Mouse (Mus musculus) hindbrain, embryonic 12.5 days (tissue): ENCODE measurements around the gene Zdhhc8. TPM values are rescaled to one million over a fixed set of nuclear protein-coding genes. Genes with fewer than 3 reads are reported as not detected.
A peak's percentile ranks its signal among the peaks of the same experiment; 100 is the strongest.

ENCODE experiments used
- ATAC-seq: fragments of 200-750 bp; cut with Nextera tagmentation; 2 replicates; pipeline ENCODE4 v1.8.0; 2017; ENCODE audit warnings: moderate TSS enrichment; ENCODE audit not compliant: low FRiP score
- H3K27ac ChIP-seq: fragments of 300-500 bp; sonication (generic); 2 replicates; pipeline ENCODE4 v1.5.1; 2016; ENCODE audit warnings: mild to moderate bottlenecking
- H3K27me3 ChIP-seq: fragments of 300-500 bp; sonication (generic); 2 replicates; pipeline ENCODE4 v1.6.1; 2016; ENCODE audit warnings: mild to moderate bottlenecking
- H3K36me3 ChIP-seq: fragments of 300-500 bp; sonication (generic); 2 replicates; pipeline ENCODE4 v1.6.1; 2016; ENCODE audit warnings: mild to moderate bottlenecking
- H3K4me1 ChIP-seq: fragments of 300-500 bp; sonication (generic); 2 replicates; pipeline ENCODE4 v1.6.1; 2016
- H3K4me2 ChIP-seq: fragments of 300-500 bp; sonication (generic); replicated peaks from 2 replicates; pipeline ENCODE4 v1.6.1; 2016; ENCODE audit warnings: mild to moderate bottlenecking
- H3K4me3 ChIP-seq: fragments of 300-500 bp; sonication (generic); 2 replicates; pipeline ENCODE4 v1.5.1; 2016; ENCODE audit warnings: mild to moderate bottlenecking
- H3K9ac ChIP-seq: fragments of 300-500 bp; sonication (generic); 2 replicates; pipeline ENCODE4 v1.6.1; 2016; ENCODE audit warnings: mild to moderate bottlenecking, moderate library complexity
- H3K9me3 ChIP-seq: fragments of 300-500 bp; sonication (generic); replicated peaks from 2 replicates; pipeline ENCODE4 v1.6.1; 2016; ENCODE audit warnings: mild to moderate bottlenecking
- WGBS: fragments of 180-500 bp; shearing (Covaris S2); methylation state at CpG from one replicate; pipeline ENCODE4 v1.1.7; 2016; 5-methylcytosine and 5-hydroxymethylcytosine counted together
- polyA plus RNA-seq: library from polyadenylated mRNA; unstranded; fragments of >200 nt; fragmentation: Nextera tagmentation; extraction: Ambion mirVana; gene quantifications from 2 replicates; pipeline ENCODE4 v1.2.1, GENCODE M21; 2016

Zdhhc8 gene
- polyA plus RNA-seq, 1 experiment from 2014 or later, result 19.4 TPM

GRCm38 (mm10) chr16:18247521-18248399 is 12.8 kb upstream of the Zdhhc8 start:
- peak overlapping the region; percentile 88 for H3K4me2 ChIP-seq
- peaks cover 63% of the 10 kb centered on the region for H3K36me3 ChIP-seq
- no peaks in the 10 kb centered on the region for H3K9me3 ChIP-seq
- no peaks in the 10 kb centered on the region for H3K27me3 ChIP-seq
- peak overlapping the region; percentile 89 for H3K9ac ChIP-seq
- peaks cover 38% of the 10 kb centered on the region for H3K4me1 ChIP-seq
- peak; percentile 9 for ATAC-seq
- under 1% methylated on average over 33 of the region's 33 CpGs for WGBS
- H3K4me3 ChIP-seq, result peak overlapping the region; percentile 86
- H3K27ac ChIP-seq, result peak overlapping the region; percentile 92

GRCm38 (mm10) chr16:18241581-18241980 is 6.6 kb upstream of the Zdhhc8 start:
- Histone ChIP-seq H3K9me3 (no peaks in the 10 kb centered on the region), H3K36me3 (peaks cover 86% of the 10 kb centered on the region), H3K27ac (no peak overlapping the region), H3K4me2 (no peak overlapping the region), H3K4me1 (peaks cover 5% of the 10 kb centered on the region), H3K4me3 (no peak overlapping the region), H3K9ac (no peak overlapping the region), H3K27me3 (no peaks in the 10 kb centered on the region)
- ATAC-seq, result no peak
- WGBS, result 93% methylated on average over 10 of the region's 10 CpGs

GRCm38 (mm10) chr16:18236676-18237501 is 2.0 kb upstream of the Zdhhc8 start:
- Histone ChIP-seq H3K4me1 (peaks cover 26% of the 10 kb centered on the region), H3K27ac (0 out of 2 replicates have a peak overlapping the region, but pooled peaks have one; percentile 92), H3K27me3 (no peaks in the 10 kb centered on the region), H3K4me3 (no peak overlapping the region), H3K4me2 (no peak overlapping the region), H3K36me3 (peaks cover 40% of the 10 kb centered on the region), H3K9ac (peak overlapping the region; percentile 97; the same call in 1 of the 2 replicates), H3K9me3 (no peaks in the 10 kb centered on the region)
- no peak for ATAC-seq
- 83% methylated on average over 7 of the region's 7 CpGs for WGBS

- Histone ChIP-seq H3K4me2 (peak overlapping the region; percentile 78), H3K9ac (peak overlapping the region; percentile 97), H3K27ac (peak overlapping the region; percentile 92), H3K36me3 (peaks cover 26% of the 10 kb centered on the region), H3K4me1 (peaks cover 26% of the 10 kb centered on the region), H3K27me3 (no peaks in the 10 kb centered on the region), H3K9me3 (no peaks in the 10 kb centered on the region), H3K4me3 (peak overlapping the region; percentile 87)
- ATAC-seq, result peak; percentile 79
- WGBS, result 3% methylated on average over 19 of the region's 19 CpGs
These were observed 591 bp upstream of the Zdhhc8 start for GRCm38 (mm10) chr16:18235389-18236065.

- 24% methylated on average over 13 of the region's 13 CpGs for WGBS
- Histone ChIP-seq H3K4me1 (peaks cover 39% of the 10 kb centered on the region), H3K36me3 (peaks cover 14% of the 10 kb centered on the region), H3K4me2 (peak overlapping the region; percentile 78), H3K27me3 (no peaks in the 10 kb centered on the region), H3K9ac (peak overlapping the region; percentile 97), H3K9me3 (no peaks in the 10 kb centered on the region), H3K27ac (peak overlapping the region; percentile 92; the same call in 1 of the 2 replicates), H3K4me3 (peak overlapping the region; percentile 87)
- peak; percentile 24; the same call in 1 of the 2 replicates for ATAC-seq
These were observed 841 bp downstream of the Zdhhc8 start for GRCm38 (mm10) chr16:18233919-18234670.

- ATAC-seq, result no peak
- Histone ChIP-seq H3K4me3 (peak overlapping the region; percentile 87; the same call in 1 of the 2 replicates), H3K36me3 (peaks cover 8% of the 10 kb centered on the region; the same call in 1 of the 2 replicates), H3K9ac (0 out of 2 replicates have a peak overlapping the region, but pooled peaks have one; percentile 97), H3K4me1 (peaks cover 40% of the 10 kb centered on the region), H3K27me3 (no peaks in the 10 kb centered on the region), H3K9me3 (no peaks in the 10 kb centered on the region), H3K27ac (no peak overlapping the region), H3K4me2 (peak overlapping the region; percentile 78)
- 71% methylated on average over 1 of the region's 1 CpGs for WGBS
These were observed 1.5 kb downstream of the Zdhhc8 start for GRCm38 (mm10) chr16:18233451-18233850.

- Histone ChIP-seq H3K9ac (no peak overlapping the region), H3K9me3 (no peaks in the 10 kb centered on the region), H3K27me3 (no peaks in the 10 kb centered on the region), H3K36me3 (peaks cover 19% of the 10 kb centered on the region), H3K27ac (no peak overlapping the region), H3K4me1 (peaks cover 38% of the 10 kb centered on the region), H3K4me2 (no peak overlapping the region), H3K4me3 (no peak overlapping the region)
- no peak for ATAC-seq
- 89% methylated on average over 4 of the region's 4 CpGs for WGBS
These were observed 3.5 kb downstream of the Zdhhc8 start for GRCm38 (mm10) chr16:18231451-18231850.

- H3K36me3 ChIP-seq, result peaks cover 23% of the 10 kb centered on the region
- H3K4me3 ChIP-seq, result no peak overlapping the region
- no peaks in the 10 kb centered on the region for H3K9me3 ChIP-seq
- WGBS, result 83% methylated on average over 3 of the region's 3 CpGs
- no peak for ATAC-seq
- peaks cover 34% of the 10 kb centered on the region for H3K4me1 ChIP-seq
- no peak overlapping the region for H3K9ac ChIP-seq
- H3K27me3 ChIP-seq, result no peaks in the 10 kb centered on the region
- H3K27ac ChIP-seq, result no peak overlapping the region
- no peak overlapping the region for H3K4me2 ChIP-seq
These were observed 3.9 kb downstream of the Zdhhc8 start for GRCm38 (mm10) chr16:18231047-18231446.

- Histone ChIP-seq H3K9ac (no peak overlapping the region), H3K27ac (no peak overlapping the region), H3K27me3 (no peaks in the 10 kb centered on the region), H3K36me3 (peaks cover 27% of the 10 kb centered on the region), H3K4me1 (peaks cover 30% of the 10 kb centered on the region), H3K9me3 (no peaks in the 10 kb centered on the region), H3K4me2 (no peak overlapping the region), H3K4me3 (no peak overlapping the region)
- no peak for ATAC-seq
- WGBS, result 97% methylated on average over 6 of the region's 6 CpGs
These were observed 4.3 kb downstream of the Zdhhc8 start for GRCm38 (mm10) chr16:18230617-18231016.

- no peaks in the 10 kb centered on the region for H3K9me3 ChIP-seq
- H3K27me3 ChIP-seq, result no peaks in the 10 kb centered on the region
- no peak for ATAC-seq
- peaks cover 28% of the 10 kb centered on the region for H3K4me1 ChIP-seq
- H3K4me3 ChIP-seq, result no peak overlapping the region
- peak overlapping the region; percentile 40; the same call in 1 of the 2 replicates for H3K27ac ChIP-seq
- H3K36me3 ChIP-seq, result peaks cover 37% of the 10 kb centered on the region
- no peak overlapping the region for H3K4me2 ChIP-seq
- 80% methylated on average over 11 of the region's 11 CpGs for WGBS
- peak overlapping the region; percentile 32; the same call in 1 of the 2 replicates for H3K9ac ChIP-seq
These were observed 5.3 kb downstream of the Zdhhc8 start for GRCm38 (mm10) chr16:18229622-18230021.

- H3K4me3 ChIP-seq, result no peak overlapping the region
- H3K9me3 ChIP-seq, result no peaks in the 10 kb centered on the region
- ATAC-seq, result no peak
- no peak overlapping the region for H3K4me2 ChIP-seq
- no peak overlapping the region for H3K27ac ChIP-seq
- peaks cover 45% of the 10 kb centered on the region for H3K36me3 ChIP-seq
- peaks cover 23% of the 10 kb centered on the region for H3K4me1 ChIP-seq
- no peak overlapping the region for H3K9ac ChIP-seq
- 87% methylated on average over 4 of the region's 4 CpGs for WGBS
- no peaks in the 10 kb centered on the region for H3K27me3 ChIP-seq
These were observed 6.1 kb downstream of the Zdhhc8 start for GRCm38 (mm10) chr16:18228856-18229255.
